In genomic region chr10:54077005-54077404, GRCm38 (mm10) we compare ENCODE assay signal across 10 mouse cellular contexts. TPM values are rescaled to one million over a fixed set of nuclear protein-coding genes. Genes with fewer than 3 reads are reported as not detected.
DNase-seq lines count a peak whose midpoint lies in the region; ATAC-seq and TF ChIP-seq lines count a peak whose summit lies in the region.
"Had no signal": no experiment of that assay in that cellular context is flagged by ENCODE, and none has a peak within 500 bp of the region (broad histone marks: within the 10 kb centered on the region; RNA-seq: fewer than 3 reads in every experiment).

No protein-coding gene starts in this region.

- WGBS in heart, embryonic 13.5 days, result 46% methylated on average over 3 of the region's 3 CpGs
- WGBS in heart, embryonic 10.5 days, result 58% methylated on average over 3 of the region's 3 CpGs
- 48% methylated on average over 3 of the region's 3 CpGs for WGBS in limb, embryonic 13.5 days
- 63% methylated on average over 3 of the region's 3 CpGs for WGBS in limb, embryonic 10.5 days
- 48% methylated on average over 3 of the region's 3 CpGs for WGBS in liver, embryonic 16.5 days (ENCODE audit: insufficient replicate concordance)

- H3K27ac ChIP-seq in heart, embryonic 13.5 days (replicated peaks), result no peak overlapping the region
- H3K27ac ChIP-seq in heart, embryonic 10.5 days, result no peak overlapping the region
- H3K27ac ChIP-seq in limb, embryonic 13.5 days, result no peak overlapping the region
- no peak overlapping the region for H3K27ac ChIP-seq in limb, embryonic 10.5 days
- no peak overlapping the region for H3K27ac ChIP-seq in MEL (ENCODE audit: control insufficient read depth, low read depth, low read length)
- no peak overlapping the region for H3K27ac ChIP-seq in liver, embryonic 16.5 days (ENCODE audit: low read length)

- H3K79me2 ChIP-seq in MEL (ENCODE audit: control insufficient read depth, insufficient read depth, low read length, poor library complexity), result peaks cover 8% of the 10 kb centered on the region; the same call in 1 of the 2 replicates

- H3K4me3 ChIP-seq in heart, embryonic 13.5 days, result no peak overlapping the region
- no peak overlapping the region for H3K4me3 ChIP-seq in heart, embryonic 10.5 days
- no peak overlapping the region for H3K4me3 ChIP-seq in limb, embryonic 13.5 days
- no peak overlapping the region for H3K4me3 ChIP-seq in limb, embryonic 10.5 days
- peak overlapping the region in 1 of 2 experiments; percentile 22; a peak in 1 of 4 replicates for H3K4me3 ChIP-seq in MEL (ENCODE audit: control insufficient read depth in 1 of 2, insufficient read depth in 1 of 2, low read depth in 2 of 2, low read length in 2 of 2)
- no peak overlapping the region for H3K4me3 ChIP-seq in liver, embryonic 16.5 days (ENCODE audit: low read depth, low read length)

- peak; percentile 44 for TF ChIP-seq RAD21 in MEL (IDR thresholded peaks at IDR 0.05; ENCODE audit: low read depth, low read length)

- ATAC-seq in heart, embryonic 13.5 days (ENCODE audit: extremely low read depth, insufficient number of reproducible peaks, low FRiP score, low TSS enrichment), result no peak
- no peak for ATAC-seq in limb, embryonic 13.5 days (ENCODE audit: low FRiP score, low read depth)
- ATAC-seq in liver, embryonic 16.5 days (ENCODE audit: low read depth), result no peak
- ATAC-seq: activated CD4-positive, CD25-positive, alpha-beta regulatory T cell, adult 4 months had no signal

- no peak for TF ChIP-seq EP300 in MEL (IDR thresholded peaks at IDR 0.05; ENCODE audit: low read depth in 1 of 2, low read length in 2 of 2)

- TF ChIP-seq POLR2A in MEL (IDR thresholded peaks at IDR 0.05; ENCODE audit: control insufficient read depth in 1 of 2, insufficient read depth in 1 of 2, low read depth in 1 of 2, low read length in 2 of 2, poor library complexity in 1 of 2), result no peak

- H3K9me3 ChIP-seq in heart, embryonic 13.5 days, result no peaks in the 10 kb centered on the region
- H3K9me3 ChIP-seq in heart, embryonic 10.5 days, result no peaks in the 10 kb centered on the region
- no peaks in the 10 kb centered on the region for H3K9me3 ChIP-seq in limb, embryonic 13.5 days
- no peaks in the 10 kb centered on the region for H3K9me3 ChIP-seq in limb, embryonic 10.5 days (replicated peaks)
- no peaks in the 10 kb centered on the region for H3K9me3 ChIP-seq in MEL (replicated peaks; ENCODE audit: insufficient read depth, low read length)
- H3K9me3 ChIP-seq in liver, embryonic 16.5 days (replicated peaks; ENCODE audit: control insufficient read depth, low read length), result no peaks in the 10 kb centered on the region

- TF ChIP-seq CTCF in MEL (IDR thresholded peaks at IDR 0.05 in 2 of 3, conservative IDR thresholded peaks at IDR 0.05 in 1 of 3; ENCODE audit: control insufficient read depth in 1 of 3, insufficient read depth in 1 of 3, low read depth in 2 of 3, low read length in 3 of 3, poor library complexity in 1 of 3, severe bottlenecking in 1 of 3), result peak in 1 of 3 experiments; percentile 23; a peak in 1 of 6 replicates

- H3K4me2 ChIP-seq in heart, embryonic 13.5 days, result peak overlapping the region; percentile 90
- H3K4me2 ChIP-seq in limb, embryonic 13.5 days (replicated peaks), result peak overlapping the region; percentile 96; the same call in 1 of the 2 replicates
- H3K4me2 ChIP-seq in liver, embryonic 16.5 days (ENCODE audit: low read depth, low read length), result peak overlapping the region; percentile 90; the same call in 1 of the 2 replicates

- H3K27me3 ChIP-seq in heart, embryonic 13.5 days (replicated peaks), result no peaks in the 10 kb centered on the region
- H3K27me3 ChIP-seq in heart, embryonic 10.5 days (ENCODE audit: insufficient read depth, poor library complexity, severe bottlenecking), result no peaks in the 10 kb centered on the region
- H3K27me3 ChIP-seq in limb, embryonic 13.5 days, result peaks cover 4% of the 10 kb centered on the region; the same call in 1 of the 2 replicates
- H3K27me3 ChIP-seq in limb, embryonic 10.5 days (ENCODE audit: low read depth, poor library complexity, severe bottlenecking), result peaks cover 7% of the 10 kb centered on the region; the same call in 1 of the 2 replicates
- H3K27me3 ChIP-seq in MEL (ENCODE audit: control insufficient read depth in 1 of 2, insufficient read depth in 2 of 2, low read length in 2 of 2), result peaks cover 2 to 14% of the 10 kb centered on the region in 2 experiments
- no peaks in the 10 kb centered on the region for H3K27me3 ChIP-seq in liver, embryonic 16.5 days (ENCODE audit: control insufficient read depth, insufficient read depth, low read depth, low read length)

- DNase-seq in heart, embryonic 10.5 days (ENCODE audit: low spot score), result no peak
- DNase-seq in limb, embryonic 10.5 days (ENCODE audit: low spot score), result no peak
- DNase-seq in MEL (ENCODE audit: low read depth, low spot score), result peak; percentile 23
- no peak for DNase-seq in embryo, embryonic 10.5 days (ENCODE audit: low spot score)
- DNase-seq in kidney, postnatal 4 days, result no peak
- DNase-seq: thymus, postnatal 4 days had no signal

- peaks cover 35% of the 10 kb centered on the region for H3K4me1 ChIP-seq in heart, embryonic 13.5 days
- H3K4me1 ChIP-seq in heart, embryonic 10.5 days, result peaks cover 24% of the 10 kb centered on the region
- H3K4me1 ChIP-seq in limb, embryonic 13.5 days, result peaks cover 24% of the 10 kb centered on the region
- H3K4me1 ChIP-seq in limb, embryonic 10.5 days, result peaks cover 36% of the 10 kb centered on the region
- peaks cover 0 to 19% of the 10 kb centered on the region in 2 experiments; a peak in 2 of 4 replicates for H3K4me1 ChIP-seq in MEL (ENCODE audit: control insufficient read depth in 1 of 2, insufficient read depth in 2 of 2, low read length in 2 of 2)
- peaks cover 16% of the 10 kb centered on the region for H3K4me1 ChIP-seq in liver, embryonic 16.5 days (ENCODE audit: control insufficient read depth, low read depth, low read length)

- no peaks in the 10 kb centered on the region for H3K36me3 ChIP-seq in heart, embryonic 13.5 days
- H3K36me3 ChIP-seq in heart, embryonic 10.5 days, result no peaks in the 10 kb centered on the region
- H3K36me3 ChIP-seq in limb, embryonic 13.5 days, result no peaks in the 10 kb centered on the region
- H3K36me3 ChIP-seq in limb, embryonic 10.5 days, result no peaks in the 10 kb centered on the region
- H3K36me3 ChIP-seq in MEL (ENCODE audit: control insufficient read depth in 1 of 2, insufficient read depth in 2 of 2, low read length in 2 of 2), result peaks cover 0 to 4% of the 10 kb centered on the region in 2 experiments; a peak in 1 of 4 replicates
- no peaks in the 10 kb centered on the region for H3K36me3 ChIP-seq in liver, embryonic 16.5 days (ENCODE audit: control insufficient read depth, insufficient read depth)

- no peak overlapping the region for H3K9ac ChIP-seq in heart, embryonic 13.5 days
- no peak overlapping the region for H3K9ac ChIP-seq in limb, embryonic 13.5 days
- no peak overlapping the region for H3K9ac ChIP-seq in MEL (ENCODE audit: control insufficient read depth, low read depth, low read length, poor library complexity, severe bottlenecking)
- no peak overlapping the region for H3K9ac ChIP-seq in liver, embryonic 16.5 days (ENCODE audit: low read depth, low read length)

TF ChIP-seq in MEL, 35 proteins besides CTCF, POLR2A, EP300 and RAD21:
- TF ChIP-seq ETS1 (IDR thresholded peaks at IDR 0.05; ENCODE audit: low read depth, low read length) (no peak), SMC3 (IDR thresholded peaks at IDR 0.05; ENCODE audit: low read depth, low read length) (peak; percentile 29; the same call in 1 of the 2 replicates), CHD1 (IDR thresholded peaks at IDR 0.05; ENCODE audit: low read depth, low read length) (no peak), ZKSCAN1 (IDR thresholded peaks at IDR 0.05; ENCODE audit: low read depth, low read length) (no peak), MEF2A (IDR thresholded peaks at IDR 0.05; ENCODE audit: extremely low read depth, insufficient replicate concordance, low read depth, low read length, poor library complexity, severe bottlenecking) (no peak)

RNA-seq across cellular contexts. Expression of gene Man1a, which starts 0.6 kb away (rescaled TPM):
- polyA plus RNA-seq in heart, embryonic 13.5 days (2015; fragmentation: Nextera tagmentation; extraction: Ambion mirVana), result 4.2 and 4.3 TPM in 2 replicates
- polyA plus RNA-seq in heart, embryonic 10.5 days (2016; fragmentation: Nextera tagmentation; extraction: Ambion mirVana), result 8.1 and 11.2 TPM in 2 replicates
- polyA plus RNA-seq in limb, embryonic 13.5 days (2015; fragmentation: Nextera tagmentation; extraction: Ambion mirVana), result 6.0 and 6.2 TPM in 2 replicates
- 2.7 and 3.5 TPM in 2 replicates for polyA plus RNA-seq in limb, embryonic 10.5 days (2016; fragmentation: Nextera tagmentation; extraction: Ambion mirVana)
- 5.3 and 7.3 TPM in 2 replicates for total RNA-seq in MEL (2012; rRNA removed)
- polyA plus RNA-seq in MEL (2012; ENCODE audit: insufficient read depth in 1 of 2, insufficient read length in 2 of 2, low read depth in 1 of 2, low replicate concordance in 2 of 2, missing spikeins in 1 of 2), result 1 to 10 TPM in 1 of 2 experiments, not detected in 1; 5.8 TPM
- polyA plus RNA-seq in liver, embryonic 16.5 days (2015; fragmentation: Nextera tagmentation; extraction: Ambion mirVana), result 12.5 and 14.2 TPM in 2 replicates
